Mouse (Mus musculus) embryonic facial prominence, embryonic 11.5 days (tissue): ENCODE results near the gene Armt1. TPM values are rescaled to one million over a fixed set of nuclear protein-coding genes. Genes with fewer than 3 reads are reported as not detected.

Source experiments
- ATAC-seq: fragments of 200-750 bp; cut with Nextera tagmentation; replicated peaks from 2 replicates; pipeline ENCODE4 v1.8.0; 2017; ENCODE audit warnings: low read depth; ENCODE audit not compliant: insufficient number of reproducible peaks, low FRiP score, low TSS enrichment
- DNase-seq: peaks from one replicate; pipeline ENCODE4 v3.0.0-alpha.2; 2015; ENCODE audit warnings: low spot score
- H3K27ac ChIP-seq: fragments of 300-500 bp; sonication (generic); replicated peaks from 2 replicates; pipeline ENCODE4 v1.5.1; 2014; ENCODE audit warnings: mild to moderate bottlenecking, low read depth, low read length, control low read depth
- H3K27me3 ChIP-seq: fragments of 300-500 bp; sonication (generic); 2 replicates; pipeline ENCODE4 v1.6.1; 2014; ENCODE audit warnings: mild to moderate bottlenecking, low read length, moderate library complexity, mixed read lengths; ENCODE audit not compliant: control insufficient read depth, insufficient read depth
- H3K36me3 ChIP-seq: fragments of 300-500 bp; sonication (generic); replicated peaks from 2 replicates; pipeline ENCODE4 v1.6.1; 2014; ENCODE audit warnings: low read depth, mild to moderate bottlenecking, low read length, moderate library complexity, mixed read lengths; ENCODE audit not compliant: control insufficient read depth, insufficient read depth
- H3K4me1 ChIP-seq: fragments of 300-500 bp; sonication (generic); 2 replicates; pipeline ENCODE4 v1.6.1; 2014; ENCODE audit warnings: low read length, mixed read lengths; ENCODE audit not compliant: control insufficient read depth, insufficient read depth
- H3K4me2 ChIP-seq: fragments of 300-500 bp; sonication (generic); 2 replicates; pipeline ENCODE4 v1.6.1; 2014; ENCODE audit warnings: low read depth, mild to moderate bottlenecking, control low read depth, low read length, moderate library complexity
- H3K4me3 ChIP-seq: fragments of 300-500 bp; sonication (generic); 2 replicates; pipeline ENCODE4 v1.5.1; 2014; ENCODE audit warnings: low read depth, low read length, control low read depth
- H3K9ac ChIP-seq: fragments of 300-500 bp; sonication (generic); replicated peaks from 2 replicates; pipeline ENCODE4 v1.6.1; 2014; ENCODE audit warnings: mild to moderate bottlenecking, control low read depth, low read length
- H3K9me3 ChIP-seq: fragments of 300-500 bp; sonication (generic); replicated peaks from 2 replicates; pipeline ENCODE4 v1.6.1; 2016; ENCODE audit warnings: mild to moderate bottlenecking, low read length, inconsistent platforms, mixed read lengths; ENCODE audit not compliant: control insufficient read depth
- WGBS: fragments of 180-500 bp; shearing (Covaris S2); extraction: QIAGEN DNeasy Blood & Tissue Kit; methylation state at CpG from one replicate; pipeline ENCODE4 v1.1.7; 2014; 5-methylcytosine and 5-hydroxymethylcytosine counted together
- polyA plus RNA-seq: library from polyadenylated mRNA; unstranded; fragments of >200 nt; fragmentation: Nextera tagmentation; extraction: Ambion mirVana; gene quantifications from 2 replicates; pipeline ENCODE4 v1.2.1, GENCODE M21; 2014

Gene Armt1
- polyA plus RNA-seq, 1 experiment from 2014 or later: 29.3 TPM

DNA sequence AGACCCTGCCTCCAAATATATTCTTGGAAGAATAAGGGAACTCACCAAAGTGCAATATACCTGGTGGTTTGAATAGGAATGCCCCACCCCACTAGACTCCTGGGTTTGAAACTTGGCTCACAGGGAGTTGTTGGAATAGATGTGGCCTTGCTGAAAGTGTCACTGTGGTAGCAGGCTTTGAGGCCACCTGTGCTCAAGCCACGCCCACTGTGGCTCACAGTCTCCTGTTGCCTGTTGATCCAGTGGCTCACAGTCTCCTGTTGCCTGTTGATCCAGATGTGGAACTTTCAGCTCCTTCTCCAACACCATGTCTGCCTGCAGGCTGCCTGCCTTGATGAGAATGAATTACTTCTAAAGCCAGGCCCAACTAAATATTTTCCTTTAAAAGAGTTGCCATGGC, 51.6 kb downstream of the Armt1 start:
- no peaks in the 10 kb centered on the region for H3K4me1 ChIP-seq
- no peak overlapping the region for H3K9ac ChIP-seq
- WGBS: 74% methylated on average over 1 of the region's 1 CpGs
- no peaks in the 10 kb centered on the region for H3K27me3 ChIP-seq
- H3K9me3 ChIP-seq: no peaks in the 10 kb centered on the region
- DNase-seq (no peak), ATAC-seq (no peak)
- no peak overlapping the region for H3K27ac ChIP-seq
- no peaks in the 10 kb centered on the region for H3K36me3 ChIP-seq
- H3K4me2 ChIP-seq: no peak overlapping the region
- no peak overlapping the region for H3K4me3 ChIP-seq

DNA sequence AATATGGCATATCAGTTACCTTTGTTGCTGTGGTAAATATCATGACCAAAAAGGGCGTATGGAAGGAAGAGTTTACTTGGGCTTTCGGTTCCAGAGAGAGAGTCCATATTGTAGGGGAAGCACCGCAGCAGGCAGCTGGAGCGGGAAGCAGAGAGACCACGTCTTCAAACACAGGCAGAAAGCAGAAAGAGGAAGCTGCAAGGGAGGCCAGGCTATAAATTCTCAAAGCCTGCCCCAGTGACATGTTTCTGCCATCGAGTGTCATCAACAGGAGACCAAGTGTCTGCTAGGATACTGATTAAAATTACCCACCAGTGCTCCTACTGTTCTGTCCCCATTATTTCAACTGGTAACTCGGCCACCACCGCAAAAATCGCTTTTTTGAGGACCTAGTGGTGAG, 52.7 kb downstream of the Armt1 start:
- 84% methylated on average over 9 of the region's 9 CpGs for WGBS
- ATAC-seq: no peak
- H3K4me1 ChIP-seq: no peaks in the 10 kb centered on the region
- no peaks in the 10 kb centered on the region for H3K9me3 ChIP-seq
- H3K4me2 ChIP-seq: no peak overlapping the region
- H3K36me3 ChIP-seq: no peaks in the 10 kb centered on the region
- H3K4me3 ChIP-seq: no peak overlapping the region
- no peaks in the 10 kb centered on the region for H3K27me3 ChIP-seq
- H3K9ac ChIP-seq: no peak overlapping the region
- H3K27ac ChIP-seq: no peak overlapping the region
- no peak for DNase-seq

DNA sequence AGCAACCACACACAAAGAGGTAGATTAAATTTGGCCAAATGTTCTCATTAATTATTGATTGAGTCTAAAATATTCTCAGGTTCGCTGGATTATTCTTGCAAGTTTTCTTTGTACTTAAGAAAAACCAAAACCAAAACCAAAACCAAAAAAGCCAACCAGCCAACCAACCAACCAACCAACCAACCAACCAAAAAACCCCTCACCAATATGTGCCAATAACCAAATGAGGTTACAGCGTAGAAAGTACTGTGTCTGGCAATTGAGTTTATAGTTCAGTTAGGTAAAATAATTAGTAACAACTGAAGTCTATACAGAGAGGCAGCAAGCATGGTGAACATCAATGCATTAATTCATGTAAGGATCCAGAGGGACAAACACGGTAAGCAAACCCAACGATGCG, 57.6 kb downstream of the Armt1 start:
- no peak overlapping the region for H3K4me3 ChIP-seq
- DNase-seq (no peak), ATAC-seq (no peak)
- H3K27ac ChIP-seq: no peak overlapping the region
- no peaks in the 10 kb centered on the region for H3K9me3 ChIP-seq
- H3K4me2 ChIP-seq: no peak overlapping the region
- no peaks in the 10 kb centered on the region for H3K27me3 ChIP-seq
- H3K4me1 ChIP-seq: no peaks in the 10 kb centered on the region
- no peaks in the 10 kb centered on the region for H3K36me3 ChIP-seq
- 64% methylated on average over 5 of the region's 5 CpGs for WGBS
- no peak overlapping the region for H3K9ac ChIP-seq

DNA sequence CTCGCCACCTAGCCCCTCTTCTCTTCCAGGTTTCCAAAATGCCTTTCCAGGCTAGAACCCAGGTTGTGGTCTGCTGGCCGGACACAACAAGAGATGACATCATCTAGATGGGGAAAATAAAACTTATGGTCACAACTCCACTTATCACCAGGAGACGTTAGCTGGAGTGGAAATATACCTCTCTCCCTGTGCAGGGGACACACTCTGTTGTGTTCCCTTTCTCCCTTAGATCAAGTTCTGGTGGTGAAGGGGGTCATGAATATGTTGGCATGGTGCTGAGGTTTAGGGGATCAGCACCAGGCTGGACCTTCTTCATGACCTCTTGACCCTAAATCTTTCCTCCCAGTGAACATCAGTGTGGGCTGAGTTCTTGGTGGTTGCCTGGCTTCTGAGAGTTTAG, 59.0 kb downstream of the Armt1 start:
- Histone ChIP-seq H3K9ac (no peak overlapping the region), H3K4me2 (no peak overlapping the region), H3K27me3 (no peaks in the 10 kb centered on the region), H3K36me3 (no peaks in the 10 kb centered on the region), H3K27ac (no peak overlapping the region), H3K9me3 (no peaks in the 10 kb centered on the region), H3K4me3 (no peak overlapping the region), H3K4me1 (no peaks in the 10 kb centered on the region)
- ATAC-seq (no peak), DNase-seq (no peak)
- WGBS: 45% methylated on average over 2 of the region's 3 CpGs

DNA sequence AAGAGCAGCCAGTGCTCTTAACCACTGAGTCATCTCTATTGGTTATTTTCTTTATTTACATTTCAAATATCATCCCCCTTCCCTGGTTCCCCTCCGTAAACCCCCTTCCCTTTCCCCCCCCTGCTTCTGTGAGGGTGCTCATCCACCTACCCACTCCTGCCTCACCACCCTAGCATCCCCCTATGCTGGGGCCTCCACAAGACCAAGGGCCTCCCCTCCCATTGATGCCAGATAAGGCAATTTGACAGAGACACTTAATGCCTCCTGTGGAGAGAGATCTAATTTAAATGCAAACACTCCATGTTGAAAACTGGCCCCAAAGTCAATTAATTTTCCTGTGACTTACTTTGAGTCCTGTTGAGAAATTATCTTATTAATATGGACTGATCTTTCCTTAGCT, 59.8 kb downstream of the Armt1 start:
- Histone ChIP-seq H3K36me3 (no peaks in the 10 kb centered on the region), H3K9me3 (no peaks in the 10 kb centered on the region), H3K4me3 (no peak overlapping the region), H3K27me3 (no peaks in the 10 kb centered on the region), H3K27ac (no peak overlapping the region), H3K4me2 (no peak overlapping the region), H3K9ac (no peak overlapping the region), H3K4me1 (no peaks in the 10 kb centered on the region)
- DNase-seq (no peak), ATAC-seq (no peak)
- WGBS: 47% methylated on average over 1 of the region's 1 CpGs

DNA sequence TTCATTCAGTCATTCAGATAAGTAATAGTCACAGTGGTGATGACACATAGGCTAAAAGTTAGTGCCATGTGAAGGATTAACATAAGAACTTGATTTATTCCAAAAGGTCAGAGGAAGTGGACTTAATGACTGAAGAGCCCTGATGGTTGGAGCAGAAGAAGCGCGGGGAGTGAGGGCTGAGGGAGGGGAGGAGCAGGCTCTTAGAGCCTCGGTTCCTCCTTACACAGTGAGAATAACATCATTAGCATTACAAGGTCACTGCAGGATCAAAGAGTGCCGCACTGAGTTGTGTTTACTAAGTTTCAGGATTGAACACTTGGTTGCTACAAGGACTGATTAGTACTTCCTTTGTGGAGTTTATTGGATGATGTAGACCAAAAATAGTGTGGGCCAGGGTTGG, 60.6 kb downstream of the Armt1 start:
- WGBS: 20% methylated on average over 4 of the region's 4 CpGs

DNA sequence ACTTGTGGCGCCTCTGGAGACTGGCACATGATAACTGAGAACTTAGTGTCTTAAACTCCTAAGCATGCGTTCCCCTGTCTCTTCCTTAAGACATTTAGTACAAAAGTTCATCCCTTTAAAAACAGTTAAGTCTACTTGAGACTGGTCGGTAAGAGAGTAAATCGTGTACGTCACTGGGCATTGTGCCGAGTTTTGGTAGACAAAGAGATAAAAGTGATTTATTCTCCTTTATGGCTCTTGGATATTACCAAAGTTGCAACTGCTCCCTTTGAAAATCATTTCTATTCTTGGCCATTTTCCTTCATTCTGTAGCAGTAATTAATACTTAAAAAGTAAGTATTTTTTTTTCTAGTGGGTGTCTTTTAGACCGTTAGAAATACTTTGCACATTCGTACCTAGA, 71.0 kb downstream of the Armt1 start:
- Histone ChIP-seq H3K27ac (no peak overlapping the region), H3K4me3 (no peak overlapping the region), H3K9ac (no peak overlapping the region), H3K27me3 (no peaks in the 10 kb centered on the region), H3K4me2 (no peak overlapping the region), H3K36me3 (no peaks in the 10 kb centered on the region), H3K9me3 (no peaks in the 10 kb centered on the region), H3K4me1 (no peaks in the 10 kb centered on the region)
- WGBS: 91% methylated on average over 8 of the region's 8 CpGs
- DNase-seq: no peak
- no peak for ATAC-seq

More for the DNA sequence above, 60.6 kb downstream of the Armt1 start:
- H3K36me3 ChIP-seq: no peaks in the 10 kb centered on the region
- H3K9ac ChIP-seq: no peak overlapping the region
- no peak overlapping the region for H3K4me3 ChIP-seq
- DNase-seq (no peak), ATAC-seq (no peak)
- H3K4me1 ChIP-seq: no peaks in the 10 kb centered on the region
- no peak overlapping the region for H3K4me2 ChIP-seq
- H3K27ac ChIP-seq: no peak overlapping the region
- no peaks in the 10 kb centered on the region for H3K9me3 ChIP-seq
- H3K27me3 ChIP-seq: no peaks in the 10 kb centered on the region
